Mouse (Mus musculus): ENCODE data around the gene Gm7247.

- no peak for TF ChIP-seq USF1 (IDR thresholded peaks at IDR 0.05; ENCODE audit: low read depth)
- no peak for TF ChIP-seq MAX (IDR thresholded peaks at IDR 0.05; ENCODE audit: low read depth)
- TF ChIP-seq POLR2A (IDR thresholded peaks at IDR 0.05; ENCODE audit: insufficient read length, low read depth): no peak
- TF ChIP-seq E2F4 (IDR thresholded peaks at IDR 0.05; ENCODE audit: insufficient read depth): no peak
- no peak for TF ChIP-seq MYOG (IDR thresholded peaks at IDR 0.05; ENCODE audit: control insufficient read depth in 1 of 3, insufficient read depth in 1 of 3, insufficient read length in 2 of 3, low read depth in 2 of 3)
- no peak for TF ChIP-seq POLR2AphosphoS2 (IDR thresholded peaks at IDR 0.05; ENCODE audit: insufficient read length, low read depth)
- TF ChIP-seq CEBPB (IDR thresholded peaks at IDR 0.05; ENCODE audit: insufficient read depth, poor library complexity, severe bottlenecking): no peak
- TF ChIP-seq MYOD1 (IDR thresholded peaks at IDR 0.05; ENCODE audit: control insufficient read depth in 1 of 3, insufficient read length in 2 of 3, low read depth in 2 of 3): no peak
- TF ChIP-seq TCF3 (IDR thresholded peaks at IDR 0.05; ENCODE audit: insufficient read length, low read depth): no peak
- no peak for TF ChIP-seq REST (IDR thresholded peaks at IDR 0.05; ENCODE audit: insufficient read depth, insufficient read length)
- no peak for TF ChIP-seq TCF12 (IDR thresholded peaks at IDR 0.05; ENCODE audit: insufficient read depth, poor library complexity, severe bottlenecking)
Measured at GRCm38 (mm10) chr14:51346027-51346426, 15.5 kb upstream of the Gm7247 start.

All from myocyte (in vitro differentiated cells).